Mouse (Mus musculus) erythroblast, embryonic 14.5 days (primary cell): Measurements from ENCODE around the gene Bag6.

ENCODE experiments used
- GATA1 ChIP-seq: IDR thresholded peaks from 2 replicates; pipeline ENCODE4 v1.6.1; 2012; ENCODE audit warnings: low read length, inconsistent platforms, mixed read lengths
- TAL1 ChIP-seq: IDR thresholded peaks from 3 replicates; pipeline ENCODE4 v1.6.1; 2012; ENCODE audit warnings: low read length, inconsistent platforms, mixed read lengths

GRCm38 (mm10) chr17:35104079-35104478 is 30.9 kb upstream of the Bag6 start:
- TF ChIP-seq TAL1 (no peak), GATA1 (no peak)
